Mouse (Mus musculus) cortical plate, adult 2 months (tissue): ENCODE measurements around the gene Prepl.

Experiments used
- CTCF ChIP-seq: fragments of 200-500 bp; IDR thresholded peaks from 2 replicates; pipeline ENCODE4 v1.5.1; 2011; ENCODE audit warnings: mild to moderate bottlenecking, control low read depth, low read length; ENCODE audit not compliant: insufficient read depth; ENCODE audit errors: extremely low read depth
- POLR2A ChIP-seq: fragments of 200-500 bp; IDR thresholded peaks from 2 replicates; pipeline ENCODE4 v1.6.1; 2011; ENCODE audit warnings: mild to moderate bottlenecking, low read length, control low read depth; ENCODE audit not compliant: insufficient read depth; ENCODE audit errors: extremely low read depth

- no peak for TF ChIP-seq CTCF
- TF ChIP-seq POLR2A = no peak
Measured at GRCm38 (mm10) chr17:85028797-85029196, 61.2 kb downstream of the Prepl start.
